Comparison of ENCODE assay signal across 8 mouse cellular contexts in genomic region chr3:51701281-51701751, GRCm38 (mm10). TPM values are rescaled to one million over a fixed set of nuclear protein-coding genes. Genes with fewer than 3 reads are reported as not detected.
DNase-seq lines count a peak whose midpoint lies in the region; ATAC-seq lines count a peak whose summit lies in the region.

No protein-coding gene starts in this region.

- intact Hi-C loops in gastrocnemius, postnatal 14 days (cut with DNase I; ENCODE audit: low total_unique reads), result loop anchor here (5.0 kb wide), 1 partner anchor 496 kb away; no protein-coding TSS in a partner anchor

- DNase-seq in adrenal gland, adult 18-20 months (ENCODE audit: low spot score in 2 of 2), result peak; percentile 62 to 65
- DNase-seq in embryo, embryonic 10 days (ENCODE audit: low spot score), result peak; percentile 97
- DNase-seq in gastrocnemius, postnatal 14 days, result peak; percentile 74
- DNase-seq in left cerebral cortex, adult 9 months (ENCODE audit: low spot score in 2 of 2), result peak; percentile 46 to 67
- peak; percentile 66 for DNase-seq in right cerebral cortex, postnatal 14 days
- no peak for DNase-seq in adipocyte (ENCODE audit: low spot score)

- ATAC-seq in inflammation-experienced regulatory T-cells, adult 6 months, result peak; percentile 86
- ATAC-seq in megakaryocyte progenitor cell, adult 5-6 weeks (replicated peaks; ENCODE audit: poor library complexity), result peak; percentile 92

RNA-seq across cellular contexts. Expression of gene Mgst2, which starts 41.2 kb away (rescaled TPM):
- total RNA-seq in adrenal gland, adult 18-20 months (2021), result 100 to 1,000 TPM; 102 to 181 TPM
- under 1 TPM; 0.33 to 0.49 TPM for total RNA-seq in gastrocnemius, postnatal 14 days (2021)
- polyA plus RNA-seq in inflammation-experienced regulatory T-cells, adult 6 months (2017; shearing (Covaris generic)), result 100 to 1,000 TPM in 1 of 3 experiments, 10 to 100 TPM in 2; 13.4 to 184 (median 82.2) TPM
- 132 and 146 TPM in 2 replicates for total RNA-seq in megakaryocyte progenitor cell, adult 5-6 weeks (2015)
- total RNA-seq in megakaryocyte progenitor cell, adult 5-6 weeks (2017), result 44.7 and 52.2 TPM in 2 replicates

Comparison
In these comparisons a context has a peak if more than half of its experiments do, and no peak if none do; other contexts are left out.
1. RNA of gene Mgst2, which starts 41.2 kb away (total RNA-seq): 102 to 181 TPM in adrenal gland, adult 18-20 months and 44.7 to 146 TPM in megakaryocyte progenitor cell, adult 5-6 weeks; 0.33 to 0.49 TPM in gastrocnemius, postnatal 14 days; every median in the first group is over 10 times any median in the second.